Mouse (Mus musculus) thymus, adult 2 months (tissue): ENCODE data around the gene Myo18a. TPM values are rescaled to one million over a fixed set of nuclear protein-coding genes. Genes with fewer than 3 reads are reported as not detected.

Source experiments
- DNase-seq: peaks from one replicate; pipeline ENCODE4 v3.0.0; 2021
- H3K27ac ChIP-seq: fragments of 200-500 bp; 2 replicates; pipeline ENCODE4 v1.5.1; 2012; ENCODE audit warnings: low read length, control low read depth; ENCODE audit not compliant: control insufficient read depth, insufficient read depth
- H3K27me3 ChIP-seq: fragments of 200-500 bp; 2 replicates; pipeline ENCODE4 v1.6.1; 2012; ENCODE audit warnings: mild to moderate bottlenecking, low read length, moderate library complexity, mixed read lengths; ENCODE audit not compliant: control insufficient read depth, insufficient read depth
- H3K36me3 ChIP-seq: fragments of 200-500 bp; 2 replicates; pipeline ENCODE4 v1.6.1; 2012; ENCODE audit warnings: mild to moderate bottlenecking, low read length, moderate library complexity; ENCODE audit not compliant: control insufficient read depth, insufficient read depth
- H3K4me1 ChIP-seq: fragments of 200-500 bp; replicated peaks from 2 replicates; pipeline ENCODE4 v1.6.1; 2012; ENCODE audit warnings: low read length; ENCODE audit not compliant: control insufficient read depth, insufficient read depth
- H3K4me3 ChIP-seq: fragments of 200-500 bp; 2 replicates; pipeline ENCODE4 v1.5.1; 2012; ENCODE audit warnings: mild to moderate bottlenecking, low read length, control low read depth, moderate library complexity; ENCODE audit not compliant: control insufficient read depth, insufficient read depth
- CTCF ChIP-seq: fragments of 200-500 bp; IDR thresholded peaks from 2 replicates; pipeline ENCODE4 v1.5.1; 2012; ENCODE audit warnings: mild to moderate bottlenecking, control low read depth, low read length, moderate library complexity, borderline replicate concordance; ENCODE audit not compliant: control insufficient read depth, poor library complexity, insufficient read depth; ENCODE audit errors: extremely low read depth
- POLR2A ChIP-seq: fragments of 200-500 bp; IDR thresholded peaks from 2 replicates; pipeline ENCODE4 v1.6.1; 2012; ENCODE audit warnings: mild to moderate bottlenecking, low read length, control low read depth, moderate library complexity; ENCODE audit not compliant: control insufficient read depth, poor library complexity, insufficient read depth; ENCODE audit errors: extremely low read depth
- WGBS: fragments of 180-500 bp; shearing (Covaris S2); methylation state at CpG from one replicate; pipeline ENCODE4 v1.1.7; 2018; 5-methylcytosine and 5-hydroxymethylcytosine counted together
- polyA plus RNA-seq: library from polyadenylated mRNA; depleted of rRNA; stranded (reverse); fragments of >200 nt; gene quantifications from 2 replicates; pipeline ENCODE4 v1.2.3, GENCODE M21; 2012; rRNA removed

Gene Myo18a
- polyA plus RNA-seq, 1 experiment: 105 TPM

- Histone ChIP-seq H3K4me1 (no peaks in the 10 kb centered on the region), H3K36me3 (no peaks in the 10 kb centered on the region), H3K27ac (no peak overlapping the region), H3K4me3 (no peak overlapping the region), H3K27me3 (peaks cover 4% of the 10 kb centered on the region; the same call in 1 of the 2 replicates)
- WGBS: 38% methylated on average over 5 of the region's 5 CpGs
- DNase-seq: no peak
- TF ChIP-seq CTCF (no peak), POLR2A (no peak)
These were observed 146.3 kb downstream of the Myo18a start for GRCm38 (mm10) chr11:77909376-77909775.

- Histone ChIP-seq H3K27me3 (peaks cover 7% of the 10 kb centered on the region; the same call in 1 of the 2 replicates), H3K36me3 (no peaks in the 10 kb centered on the region), H3K4me3 (no peak overlapping the region), H3K27ac (no peak overlapping the region), H3K4me1 (no peaks in the 10 kb centered on the region)
- no peak for DNase-seq
- 48% methylated on average over 6 of the region's 6 CpGs for WGBS
- TF ChIP-seq POLR2A (no peak), CTCF (no peak)
These were observed 146.7 kb downstream of the Myo18a start for GRCm38 (mm10) chr11:77909776-77910175.

- Histone ChIP-seq H3K27me3 (peaks cover 8% of the 10 kb centered on the region; the same call in 1 of the 2 replicates), H3K4me3 (no peak overlapping the region), H3K27ac (no peak overlapping the region), H3K4me1 (no peaks in the 10 kb centered on the region), H3K36me3 (no peaks in the 10 kb centered on the region)
- WGBS: 83% methylated on average over 6 of the region's 6 CpGs
- no peak for DNase-seq
- TF ChIP-seq CTCF (no peak), POLR2A (no peak)
These were observed 150.5 kb downstream of the Myo18a start for GRCm38 (mm10) chr11:77913505-77913904.

- TF ChIP-seq CTCF (no peak), POLR2A (no peak)
- DNase-seq: no peak
- Histone ChIP-seq H3K4me1 (no peaks in the 10 kb centered on the region), H3K27me3 (peaks cover 8% of the 10 kb centered on the region; the same call in 1 of the 2 replicates), H3K36me3 (no peaks in the 10 kb centered on the region), H3K27ac (no peak overlapping the region), H3K4me3 (no peak overlapping the region)
- 7% methylated on average over 32 of the region's 32 CpGs for WGBS
These were observed 151.7 kb downstream of the Myo18a start for GRCm38 (mm10) chr11:77914598-77915260.

Other genes with a start within 250 kb of the Myo18a start
- 14.2 and 18.9 TPM in 2 replicates for gene Abhd15, start 248.1 kb upstream of the Myo18a start, polyA plus RNA-seq
- 72.7 and 74.2 TPM in 2 replicates for gene Trp53i13, start 247.3 kb upstream of the Myo18a start, polyA plus RNA-seq
- 3.2 and 3.6 TPM in 2 replicates for gene Gm10392, start 244.0 kb upstream of the Myo18a start, polyA plus RNA-seq
- gene Taok1, start 155.4 kb upstream of the Myo18a start, polyA plus RNA-seq: 7.3 and 7.5 TPM in 2 replicates
- 30.1 and 38.8 TPM in 2 replicates for gene Nufip2, start 77.1 kb upstream of the Myo18a start, polyA plus RNA-seq
- gene Cryba1, start 38.0 kb upstream of the Myo18a start, polyA plus RNA-seq: 0.13 and 0.36 TPM in 2 replicates
- gene Gm10277, start 24.5 kb downstream of the Myo18a start, polyA plus RNA-seq: not detected in 2 replicates
- gene Pipox, start 130.8 kb downstream of the Myo18a start, polyA plus RNA-seq: 5.1 and 6.5 TPM in 2 replicates
- gene Sez6, start 167.6 kb downstream of the Myo18a start, polyA plus RNA-seq: 1.1 TPM in 2 replicates
- gene Phf12, start 219.5 kb downstream of the Myo18a start, polyA plus RNA-seq: 151 and 160 TPM in 2 replicates